Mouse (Mus musculus) CH12.LX (cell line): ENCODE measurements around the gene Mgat5. TPM values are rescaled to one million over a fixed set of nuclear protein-coding genes. Genes with fewer than 3 reads are reported as not detected.

Experiments used
- DNase-seq: peaks from one replicate; pipeline ENCODE4 v3.0.0-alpha.2; 2013; ENCODE audit errors: extremely low read depth
- H3K27ac ChIP-seq: 2 replicates; pipeline ENCODE4 v1.5.1; 2012; ENCODE audit warnings: low read depth, mild to moderate bottlenecking, control low read depth, moderate library complexity; ENCODE audit not compliant: insufficient read depth
- H3K27me3 ChIP-seq: replicated peaks from 2 replicates; pipeline ENCODE3; 2012; ENCODE audit warnings: inconsistent platforms
- H3K36me3 ChIP-seq, 2 experiments: replicated peaks in 1 of 2; 2 replicates each; pipeline versions ENCODE3 to v1.6.1; 2012; ENCODE audit warnings: inconsistent platforms in 1 of 2, low read length in 1 of 2, mild to moderate bottlenecking in 1 of 2, mixed read lengths in 1 of 2, moderate library complexity in 1 of 2; ENCODE audit not compliant: control insufficient read depth in 1 of 2, insufficient read depth in 1 of 2
- H3K4me1 ChIP-seq, 2 experiments: 2 replicates each; pipeline ENCODE4 v1.6.1; 2012; ENCODE audit warnings: inconsistent platforms in 1 of 2, moderate library complexity in 1 of 2; ENCODE audit not compliant: insufficient read depth in 2 of 2, control insufficient read depth in 1 of 2
- H3K4me2 ChIP-seq: 2 replicates; pipeline ENCODE4 v1.6.1; 2012; ENCODE audit warnings: low read depth, mild to moderate bottlenecking, control low read depth; ENCODE audit not compliant: poor library complexity, insufficient read depth, severe bottlenecking
- H3K4me3 ChIP-seq, 3 experiments: fragments of 150-350 bp in 1 of 3; sonication (generic) in 1 of 3; replicated peaks in 1 of 3; 2 replicates each; pipeline versions ENCODE3 to v1.5.1; 2011 to 2012; ENCODE audit warnings: low read depth in 2 of 3, low read length in 2 of 3, mild to moderate bottlenecking in 2 of 3, moderate library complexity in 2 of 3, control low read depth in 1 of 3, improper control_type of control experiment in 1 of 3, inconsistent platforms in 1 of 3, mixed read lengths in 1 of 3; ENCODE audit not compliant: poor library complexity in 1 of 3
- H3K79me2 ChIP-seq: replicated peaks from 2 replicates; pipeline ENCODE4 v1.6.1; 2012; ENCODE audit warnings: mild to moderate bottlenecking, moderate library complexity; ENCODE audit not compliant: control insufficient read depth, poor library complexity, insufficient read depth, severe bottlenecking; ENCODE audit errors: extremely low read depth
- H3K9ac ChIP-seq: 2 replicates; pipeline ENCODE4 v1.6.1; 2012; ENCODE audit warnings: low read depth, mild to moderate bottlenecking, control low read depth, moderate library complexity; ENCODE audit not compliant: insufficient read depth
- H3K9me3 ChIP-seq: replicated peaks from 2 replicates; pipeline ENCODE3; 2012; ENCODE audit warnings: low read length, inconsistent platforms, mixed read lengths
- CHD1 ChIP-seq: IDR thresholded peaks from 2 replicates; pipeline ENCODE4 v1.6.1; 2012; ENCODE audit warnings: low read depth, low read length, improper control_type of control experiment, inconsistent platforms
- CHD2 ChIP-seq: IDR thresholded peaks from 2 replicates; pipeline ENCODE4 v1.6.1; 2011; ENCODE audit warnings: low read length, improper control_type of control experiment
- CTCF ChIP-seq, 2 experiments: IDR thresholded peaks in 1 of 2; conservative IDR thresholded peaks in 1 of 2; 2 replicates each; pipeline ENCODE4 v1.5.1; 2011 to 2012; ENCODE audit warnings: low read depth in 2 of 2, low read length in 2 of 2, improper control_type of control experiment in 1 of 2, inconsistent platforms in 1 of 2, mild to moderate bottlenecking in 1 of 2, moderate library complexity in 1 of 2
- E2F4 ChIP-seq: IDR thresholded peaks from 2 replicates; pipeline ENCODE4 v1.6.1; 2011; ENCODE audit warnings: low read depth, low read length, improper control_type of control experiment; ENCODE audit not compliant: insufficient replicate concordance
- ELF1 ChIP-seq: IDR thresholded peaks from 2 replicates; pipeline ENCODE4 v1.6.1; 2014; ENCODE audit warnings: low read depth, mild to moderate bottlenecking, inconsistent platforms, low read length, improper control_type of control experiment
- EP300 ChIP-seq: IDR thresholded peaks from 2 replicates; pipeline ENCODE4 v1.6.1; 2011; ENCODE audit warnings: low read length, improper control_type of control experiment
- ETS1 ChIP-seq: conservative IDR thresholded peaks from 2 replicates; pipeline ENCODE4 v1.6.1; 2012; ENCODE audit warnings: low read depth, mild to moderate bottlenecking, inconsistent platforms, low read length, improper control_type of control experiment, moderate library complexity
- JUND ChIP-seq: conservative IDR thresholded peaks from 2 replicates; pipeline ENCODE4 v1.6.1; 2011; ENCODE audit warnings: low read depth, low read length, improper control_type of control experiment
- KAT2A ChIP-seq: IDR thresholded peaks from 2 replicates; pipeline ENCODE4 v1.6.1; 2012; ENCODE audit warnings: low read length, improper control_type of control experiment, inconsistent platforms; ENCODE audit not compliant: insufficient replicate concordance
- MAX ChIP-seq: IDR thresholded peaks from 2 replicates; pipeline ENCODE4 v1.6.1; 2011; ENCODE audit warnings: low read length, improper control_type of control experiment
- MAZ ChIP-seq: IDR thresholded peaks from 2 replicates; pipeline ENCODE4 v1.6.1; 2012; ENCODE audit warnings: low read depth, mild to moderate bottlenecking, inconsistent platforms, low read length, improper control_type of control experiment, moderate library complexity
- MEF2A ChIP-seq: IDR thresholded peaks from 2 replicates; pipeline ENCODE4 v1.6.1; 2014; ENCODE audit warnings: low read depth, mild to moderate bottlenecking, inconsistent platforms, low read length, improper control_type of control experiment, borderline replicate concordance
- MXI1 ChIP-seq: IDR thresholded peaks from 2 replicates; pipeline ENCODE4 v1.6.1; 2011; ENCODE audit warnings: mild to moderate bottlenecking, low read depth, low read length, improper control_type of control experiment
- MYC ChIP-seq: IDR thresholded peaks from 2 replicates; pipeline ENCODE4 v1.6.1; 2011; ENCODE audit warnings: low read depth, mild to moderate bottlenecking, improper control_type of control experiment, low read length
- NRF1 ChIP-seq: IDR thresholded peaks from 2 replicates; pipeline ENCODE4 v1.6.1; 2014; ENCODE audit warnings: low read depth, mild to moderate bottlenecking, inconsistent platforms, low read length, improper control_type of control experiment, moderate library complexity
- POLR2A ChIP-seq: IDR thresholded peaks from 2 replicates; pipeline ENCODE4 v1.6.1; 2011; ENCODE audit warnings: low read depth, mild to moderate bottlenecking, improper control_type of control experiment, low read length
- POLR2AphosphoS2 ChIP-seq: IDR thresholded peaks from 2 replicates; pipeline ENCODE4 v1.6.1; 2011; ENCODE audit warnings: low read depth, low read length, improper control_type of control experiment
- RAD21 ChIP-seq: IDR thresholded peaks from 2 replicates; pipeline ENCODE4 v1.6.1; 2011; ENCODE audit warnings: low read depth, mild to moderate bottlenecking, low read length, improper control_type of control experiment, moderate library complexity
- RCOR1 ChIP-seq: conservative IDR thresholded peaks from 2 replicates; pipeline ENCODE4 v1.6.1; 2012; ENCODE audit warnings: low read depth, mild to moderate bottlenecking, inconsistent platforms, low read length, improper control_type of control experiment
- SMC3 ChIP-seq: IDR thresholded peaks from 2 replicates; pipeline ENCODE4 v1.6.1; 2011; ENCODE audit warnings: low read depth, low read length, improper control_type of control experiment
- TBP ChIP-seq: conservative IDR thresholded peaks from 2 replicates; pipeline ENCODE4 v1.6.1; 2011; ENCODE audit warnings: low read depth, low read length, improper control_type of control experiment
- UBTF ChIP-seq: IDR thresholded peaks from 2 replicates; pipeline ENCODE4 v1.6.1; 2012; ENCODE audit warnings: low read depth, mild to moderate bottlenecking, inconsistent platforms, low read length, improper control_type of control experiment, moderate library complexity
- USF1 ChIP-seq: IDR thresholded peaks from 2 replicates; pipeline ENCODE4 v1.6.1; 2014; ENCODE audit warnings: low read depth, mild to moderate bottlenecking, inconsistent platforms, low read length, improper control_type of control experiment
- USF2 ChIP-seq: conservative IDR thresholded peaks from 2 replicates; pipeline ENCODE4 v1.6.1; 2011; ENCODE audit warnings: low read depth, low read length, improper control_type of control experiment
- ZC3H11A ChIP-seq: IDR thresholded peaks from 2 replicates; pipeline ENCODE4 v1.6.1; 2012; ENCODE audit warnings: low read depth, mild to moderate bottlenecking, inconsistent platforms, low read length, improper control_type of control experiment
- ZKSCAN1 ChIP-seq: IDR thresholded peaks from 2 replicates; pipeline ENCODE4 v1.6.1; 2012; ENCODE audit warnings: low read depth, inconsistent platforms, low read length, improper control_type of control experiment, borderline replicate concordance
- ZMIZ1 ChIP-seq: IDR thresholded peaks from 2 replicates; pipeline ENCODE4 v1.6.1; 2012; ENCODE audit warnings: low read depth, mild to moderate bottlenecking, inconsistent platforms, low read length, improper control_type of control experiment
- ZNF384 ChIP-seq: IDR thresholded peaks from 2 replicates; pipeline ENCODE4 v1.6.1; 2012; ENCODE audit warnings: low read depth, low read length, improper control_type of control experiment, inconsistent platforms
- dilution Hi-C: fragments of 300-500 bp; cut with MboI; formaldehyde crosslinking; loops from 2 replicates; pipeline ENCODE4 v1.14.3; 2020; ENCODE audit warnings: low sequenced_read_pairs; ENCODE audit not compliant: extremely low pct_unique_long_range_greater_than_20kb, extremely low pct_ligation_motif_present
- in situ Hi-C: fragments of 300-500 bp; cut with MboI; formaldehyde crosslinking; loops from 3 replicates; pipeline ENCODE4 v1.14.3; 2019; ENCODE audit warnings: low sequenced_read_pairs, low pct_ligation_motif_present, low pct_unique_long_range_greater_than_20kb, mixed read lengths
- polyA plus RNA-seq: library from polyadenylated mRNA; unstranded; fragments of >175 nt; gene quantifications from 2 replicates; pipeline ENCODE4 v1.2.1, GENCODE M21; 2012; ENCODE audit warnings: low read depth; ENCODE audit not compliant: insufficient read length
- total RNA-seq, 2 experiments: library from RNA; depleted of rRNA; stranded (reverse); fragments of 300-350 nt in 1 of 2; fragments of >200 nt in 1 of 2; gene quantifications; 2 replicates each; pipeline ENCODE4 v1.2.3; 2012 to 2014

Gene Mgat5
- total and polyA plus RNA-seq, 3 experiments: 5.9 to 8.8 (median 6.6) TPM

GRCm38 (mm10) chr1:127173448-127173847 is 31.4 kb upstream of the Mgat5 start:
- Histone ChIP-seq H3K9me3 (peaks cover 2% of the 10 kb centered on the region), H3K79me2 (no peaks in the 10 kb centered on the region), H3K4me3 (no peak overlapping the region), H3K27me3 (peaks cover 7% of the 10 kb centered on the region), H3K36me3 (no peaks in the 10 kb centered on the region), H3K4me1 (no peaks in the 10 kb centered on the region), H3K9ac (no peak overlapping the region), H3K4me2 (no peak overlapping the region), H3K27ac (no peak overlapping the region)
- dilution Hi-C loops (no loop called here), in situ Hi-C loops (no loop called here)
- TF ChIP-seq RCOR1: no peak
- TF ChIP-seq USF2: no peak
- TF ChIP-seq SMC3: no peak
- TF ChIP-seq ELF1: no peak
- TF ChIP-seq POLR2A: no peak
- TF ChIP-seq EP300: no peak
- no peak for TF ChIP-seq RAD21
- TF ChIP-seq ETS1: no peak
- no peak for TF ChIP-seq USF1
- no peak for TF ChIP-seq ZNF384
- TF ChIP-seq NRF1: no peak
- TF ChIP-seq MEF2A: no peak
- no peak for TF ChIP-seq UBTF
- no peak for TF ChIP-seq CHD1
- TF ChIP-seq MAZ: no peak
- no peak for TF ChIP-seq CHD2
- no peak for TF ChIP-seq MXI1
- DNase-seq: no peak

- Histone ChIP-seq H3K4me1 (0 out of 4 replicates have a peak, but pooled peaks cover 0 to 3% of the 10 kb centered on the region in 2 experiments), H3K27me3 (no peaks in the 10 kb centered on the region), H3K4me3 (no peak overlapping the region), H3K9ac (no peak overlapping the region), H3K27ac (no peak overlapping the region), H3K9me3 (no peaks in the 10 kb centered on the region), H3K4me2 (no peak overlapping the region), H3K36me3 (no peaks in the 10 kb centered on the region), H3K79me2 (no peaks in the 10 kb centered on the region)
- TF ChIP-seq ZC3H11A: no peak
- no peak for TF ChIP-seq EP300
- TF ChIP-seq MYC: no peak
- no peak for TF ChIP-seq KAT2A
- TF ChIP-seq MEF2A: no peak
- no peak for TF ChIP-seq POLR2A
- TF ChIP-seq MXI1: no peak
- TF ChIP-seq MAZ: no peak
- TF ChIP-seq TBP: no peak
- no peak for TF ChIP-seq POLR2AphosphoS2
- no peak for TF ChIP-seq ZMIZ1
- no peak for TF ChIP-seq CTCF (conservative IDR thresholded peaks at IDR 0.05 in 1 of 2, IDR thresholded peaks at IDR 0.05 in 1 of 2; ENCODE audit: low read depth in 2 of 2, low read length in 2 of 2)
- no peak for TF ChIP-seq ETS1
- no peak for TF ChIP-seq JUND
- TF ChIP-seq USF2: no peak
- no peak for TF ChIP-seq MAX
- no peak for TF ChIP-seq RAD21
- no peak for TF ChIP-seq ZKSCAN1
- no peak for TF ChIP-seq E2F4
- DNase-seq: no peak
- in situ Hi-C loops: no loop called here
- dilution Hi-C loops: no loop called here
These were observed 12.4 kb upstream of the Mgat5 start for GRCm38 (mm10) chr1:127192396-127192795.
